Mouse (Mus musculus): ENCODE measurements around the gene Scarb1.

Gene Scarb1

GRCm38 (mm10) chr5:125363894-125364293 is 23.0 kb upstream of the Scarb1 start:
- no peak for DNase-seq

DNA sequence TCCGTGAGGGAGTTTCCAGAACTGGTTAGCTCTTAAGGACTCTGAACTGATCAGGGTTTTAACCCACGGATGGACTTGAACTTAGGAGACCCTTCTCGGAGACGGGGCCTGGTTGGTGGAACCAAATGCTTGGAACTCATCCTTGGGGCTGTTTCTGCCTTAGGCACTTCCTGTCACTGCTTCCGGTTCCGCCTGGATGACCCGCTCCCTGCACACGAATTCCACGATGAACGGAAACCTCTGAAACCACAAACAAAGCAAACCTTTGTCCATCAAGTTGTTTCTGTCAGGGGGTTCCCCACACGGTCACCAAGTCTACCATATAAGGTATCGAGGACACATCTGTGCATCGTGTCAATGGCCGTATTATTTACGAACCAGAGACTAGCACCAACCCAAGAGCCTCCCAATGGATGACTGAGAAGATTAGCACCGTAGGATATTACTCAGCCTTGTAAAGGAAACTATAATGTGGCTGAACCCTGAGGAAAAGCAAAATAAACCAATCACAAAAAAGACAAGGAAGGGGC is 20.2 kb upstream of the Scarb1 start:
- DNase-seq, result no peak

GRCm38 (mm10) chr5:125360566-125360965 is 19.7 kb upstream of the Scarb1 start:
- DNase-seq, result no peak

GRCm38 (mm10) chr5:125358270-125358608 is 17.3 kb upstream of the Scarb1 start:
- DNase-seq, result no peak

GRCm38 (mm10) chr5:125357543-125358269 is 16.8 kb upstream of the Scarb1 start:
- no peak for DNase-seq

DNA sequence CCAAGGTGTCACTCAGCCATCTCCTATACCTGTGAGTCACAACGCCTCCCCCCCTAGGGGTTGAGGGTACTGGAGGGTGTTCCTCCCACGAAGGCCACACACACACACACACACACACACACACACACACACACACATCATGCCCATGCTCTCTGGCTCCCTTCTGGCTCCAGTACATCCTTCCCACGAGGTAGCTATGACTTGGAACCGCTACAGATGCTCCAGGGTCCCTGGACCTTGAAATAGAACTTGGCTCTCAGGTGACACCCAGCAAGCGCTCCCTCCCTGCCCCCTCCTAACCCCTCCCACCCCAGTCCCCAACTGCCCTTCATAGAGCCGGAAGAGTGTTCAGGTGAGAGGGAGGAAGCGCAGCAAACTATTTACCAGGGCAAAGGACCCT is 14.8 kb upstream of the Scarb1 start:
- DNase-seq, result no peak

- DNase-seq, result no peak
Observed at GRCm38 (mm10) chr5:125354885-125355492, 14.1 kb upstream of the Scarb1 start.

GRCm38 (mm10) chr5:125352781-125353294 is 11.9 kb upstream of the Scarb1 start:
- DNase-seq, result no peak

- no peak for DNase-seq
Observed at GRCm38 (mm10) chr5:125351939-125352338, 11.0 kb upstream of the Scarb1 start.

DNA sequence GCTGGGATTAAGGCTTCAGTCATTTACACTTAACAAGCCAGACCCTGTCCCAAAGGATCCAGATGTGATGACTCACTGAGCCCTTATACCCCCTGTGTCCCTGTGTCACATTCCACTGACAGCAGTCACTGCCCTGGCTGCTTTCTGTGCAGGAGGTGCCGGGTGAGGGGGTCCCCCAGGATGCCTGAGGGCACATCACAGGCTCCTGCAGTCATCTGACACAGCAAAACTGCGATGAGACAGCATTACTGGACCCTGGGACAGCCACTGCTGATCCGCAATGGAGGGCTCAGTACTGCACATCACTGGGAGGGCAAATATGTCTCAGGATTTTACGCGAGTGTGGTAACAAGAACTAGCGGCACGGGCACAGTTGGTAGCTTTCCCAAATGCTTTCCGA is 10.2 kb upstream of the Scarb1 start:
- DNase-seq, result no peak

DNA sequence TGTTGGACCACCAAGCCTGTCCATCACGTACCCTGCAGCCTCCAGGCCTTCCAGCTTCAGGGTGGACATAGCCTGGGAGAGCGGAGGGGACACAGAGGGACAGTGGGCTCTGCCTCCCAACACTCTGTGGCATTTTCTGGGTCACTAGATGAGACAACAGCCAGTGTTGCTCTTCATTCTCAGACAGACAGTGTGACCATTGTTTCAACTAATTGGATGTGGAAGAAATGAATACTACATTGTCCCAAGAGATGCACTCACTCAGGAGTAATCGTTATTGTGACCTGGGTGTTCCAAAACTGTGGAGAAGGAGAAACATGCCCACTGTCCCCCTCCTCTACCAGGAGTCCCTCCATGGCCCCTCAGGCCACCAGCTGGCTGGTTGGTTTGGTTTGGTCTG is 8.5 kb upstream of the Scarb1 start:
- DNase-seq, result no peak

DNA sequence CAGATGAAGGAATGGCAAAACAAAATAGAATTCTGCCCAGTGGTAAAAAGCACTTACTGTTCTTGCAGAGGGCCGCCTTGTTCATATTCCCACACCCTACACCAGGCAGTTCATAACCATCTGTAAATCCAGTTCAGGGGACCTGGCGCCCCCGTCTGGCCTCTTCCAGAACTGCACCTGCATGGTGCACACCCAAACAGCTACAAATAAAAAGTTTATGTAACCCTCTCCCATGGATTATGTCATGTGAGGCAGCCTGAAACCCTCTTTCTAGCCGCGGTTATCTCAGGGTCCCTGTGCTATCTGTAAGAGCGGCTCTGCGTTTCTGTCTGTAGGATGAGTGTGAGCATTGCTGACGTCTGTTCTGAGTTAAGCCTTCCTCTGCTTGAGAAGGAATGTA is 7.6 kb upstream of the Scarb1 start:
- no peak for DNase-seq

DNA sequence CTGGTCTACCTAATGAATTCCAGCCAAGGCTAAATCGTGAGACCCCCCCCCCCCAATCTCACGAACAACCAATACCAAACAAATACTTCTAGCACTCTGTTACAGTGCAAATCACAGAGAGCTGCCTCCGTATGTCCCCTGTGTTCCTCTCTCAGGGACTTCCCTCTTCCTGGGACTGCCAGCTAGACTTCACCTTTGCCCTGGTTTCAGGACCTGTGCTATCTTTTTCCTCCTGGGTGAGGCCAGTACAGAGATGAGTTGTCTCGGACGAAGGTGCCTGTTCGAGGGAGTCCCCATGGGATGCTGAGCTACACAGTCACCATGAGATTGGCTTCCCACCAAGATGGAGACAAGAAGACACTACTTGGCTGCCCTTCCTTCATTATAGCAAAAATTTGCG is 7.2 kb upstream of the Scarb1 start:
- DNase-seq, result no peak

GRCm38 (mm10) chr5:125344296-125344695 is 3.4 kb upstream of the Scarb1 start:
- no peak for DNase-seq

- DNase-seq, result no peak
Observed at GRCm38 (mm10) chr5:125341459-125342090, 681 bp upstream of the Scarb1 start.

DNA sequence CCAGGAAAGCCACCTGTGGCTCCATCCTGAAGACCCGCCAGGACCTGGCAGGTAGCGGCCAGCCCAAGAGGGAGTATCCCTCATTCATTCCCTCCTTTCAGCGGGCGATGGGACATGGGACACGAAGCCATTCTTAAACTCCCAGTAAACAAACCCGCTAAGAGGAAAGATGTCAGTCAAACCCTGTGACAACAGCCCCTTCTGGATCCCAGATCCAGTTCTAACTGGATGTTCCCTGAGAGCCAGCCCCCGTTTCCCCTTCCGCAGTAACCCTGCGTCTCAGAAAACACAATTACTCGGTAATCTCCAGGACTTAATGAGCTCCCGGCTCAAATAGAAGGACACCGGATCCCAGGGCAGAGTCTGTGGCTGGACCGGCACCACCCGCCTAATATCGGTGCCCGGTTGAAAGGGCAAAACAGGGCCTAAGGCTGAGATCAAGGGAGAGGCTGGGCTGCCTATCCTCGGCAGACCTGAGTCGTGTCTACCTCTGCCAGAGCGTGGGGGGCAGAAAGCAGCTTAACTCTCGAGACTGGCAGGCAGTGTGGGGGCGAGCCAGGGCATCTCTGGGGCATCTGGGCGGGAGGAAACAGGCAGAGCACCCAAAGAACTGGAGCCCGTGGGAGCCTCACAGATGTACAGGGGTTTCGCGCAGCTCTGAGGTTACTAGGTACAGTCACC is 903 bp downstream of the Scarb1 start:
- DNase-seq, result peak; percentile 6

GRCm38 (mm10) chr5:125339108-125339751 is 1.7 kb downstream of the Scarb1 start:
- DNase-seq, result no peak

- no peak for DNase-seq
Observed at GRCm38 (mm10) chr5:125337526-125337925, 3.4 kb downstream of the Scarb1 start.

DNA sequence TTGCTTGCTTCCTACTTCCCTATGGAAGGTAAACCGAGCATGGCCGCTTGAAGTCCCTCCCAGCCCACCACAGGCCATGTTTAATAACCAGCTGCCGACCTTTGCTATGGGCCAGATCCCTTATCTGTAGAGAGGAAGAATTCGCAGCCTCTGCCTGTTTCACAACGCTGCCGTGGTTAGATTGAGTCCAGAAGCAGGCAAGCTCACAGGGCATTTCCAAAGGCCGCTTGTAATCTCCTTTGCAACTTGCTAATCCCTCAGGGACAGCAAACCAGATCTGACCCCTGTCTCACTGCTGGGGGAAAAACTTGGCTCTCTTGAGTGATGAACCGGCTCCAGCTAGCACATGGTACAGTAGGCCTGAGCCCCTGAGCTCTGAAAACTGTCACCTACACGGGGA is 3.9 kb downstream of the Scarb1 start:
- no peak for DNase-seq

GRCm38 (mm10) chr5:125333009-125333408 is 7.9 kb downstream of the Scarb1 start:
- DNase-seq, result no peak

DNA sequence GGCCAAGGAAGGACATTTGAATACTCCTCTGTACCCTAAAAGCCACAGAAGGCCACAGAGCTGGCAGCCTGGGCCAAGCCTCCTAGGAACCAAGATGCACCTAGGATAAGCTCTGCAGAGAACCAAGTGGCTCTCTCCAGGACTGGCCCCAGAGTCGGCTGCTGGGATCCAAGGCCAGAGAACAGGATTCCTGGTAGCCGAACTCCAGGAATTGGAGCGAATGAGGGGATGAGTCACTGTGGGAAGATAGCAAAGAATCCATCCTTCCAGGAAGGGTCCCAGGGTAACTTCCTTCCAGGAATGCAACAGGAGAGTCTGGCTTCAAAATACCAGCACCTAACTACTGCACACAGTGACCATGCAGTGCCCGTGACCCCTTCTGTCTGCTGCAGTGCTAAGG is 8.6 kb downstream of the Scarb1 start:
- no peak for DNase-seq

- DNase-seq, result no peak
Observed at GRCm38 (mm10) chr5:125331811-125332210, 9.1 kb downstream of the Scarb1 start.

GRCm38 (mm10) chr5:125331094-125331493 is 9.8 kb downstream of the Scarb1 start:
- DNase-seq, result no peak
